Mouse (Mus musculus): ENCODE data around the gene Trir. TPM values are rescaled to one million over a fixed set of nuclear protein-coding genes. Genes with fewer than 3 reads are reported as not detected.
A peak's percentile ranks its signal among the peaks of the same experiment; 100 is the strongest.

The Trir gene
- polyA plus RNA-seq, 1 experiment from 2014 or later: 191 TPM

DNA sequence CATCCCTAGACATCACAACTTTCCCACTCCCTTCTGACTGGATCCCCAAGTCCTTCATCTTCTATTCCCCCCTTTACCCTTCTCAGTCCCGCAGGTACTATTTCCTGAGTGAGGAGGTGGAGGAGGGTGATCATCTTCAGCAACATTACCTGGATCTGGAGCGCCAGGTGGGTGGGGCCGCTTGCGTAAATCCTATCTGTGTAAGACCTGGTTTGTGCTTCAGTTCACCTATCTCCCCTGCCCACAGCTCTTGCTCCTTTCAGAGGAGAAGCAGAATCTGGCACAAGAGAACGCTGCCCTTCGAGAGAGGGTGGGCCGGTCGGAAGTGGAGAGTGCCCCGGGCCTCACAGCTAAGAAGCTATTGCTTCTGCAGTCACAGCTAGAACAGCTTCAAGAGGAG lies 32.2 kb upstream of the Trir start:
- DNase-seq (ENCODE audit: low spot score): no peak

DNA sequence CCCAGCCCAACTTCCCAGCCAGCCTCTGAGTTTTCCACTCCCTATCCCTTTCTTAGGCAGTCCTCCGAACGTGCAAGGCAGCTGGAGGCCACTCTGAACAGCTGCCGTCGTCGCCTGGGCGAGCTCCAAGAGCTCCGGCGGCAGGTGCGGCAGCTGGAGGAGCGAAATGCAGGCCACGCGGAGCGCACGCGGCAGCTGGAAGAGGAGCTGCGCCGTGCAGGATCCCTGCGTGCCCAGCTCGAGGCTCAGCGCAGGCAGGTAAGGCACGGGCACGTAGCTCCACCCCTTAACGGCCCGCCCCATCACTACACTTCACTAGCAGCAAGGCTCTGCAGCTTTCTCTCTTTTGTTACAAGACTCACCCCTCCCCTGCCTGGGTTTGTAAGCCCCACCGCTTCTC lies 30.9 kb upstream of the Trir start:
- DNase-seq (ENCODE audit: low spot score): peak; percentile 41

GRCm38 (mm10) chr8:84996978-84997377 lies 29.6 kb upstream of the Trir start:
- no peak for DNase-seq (ENCODE audit: low spot score)

DNA sequence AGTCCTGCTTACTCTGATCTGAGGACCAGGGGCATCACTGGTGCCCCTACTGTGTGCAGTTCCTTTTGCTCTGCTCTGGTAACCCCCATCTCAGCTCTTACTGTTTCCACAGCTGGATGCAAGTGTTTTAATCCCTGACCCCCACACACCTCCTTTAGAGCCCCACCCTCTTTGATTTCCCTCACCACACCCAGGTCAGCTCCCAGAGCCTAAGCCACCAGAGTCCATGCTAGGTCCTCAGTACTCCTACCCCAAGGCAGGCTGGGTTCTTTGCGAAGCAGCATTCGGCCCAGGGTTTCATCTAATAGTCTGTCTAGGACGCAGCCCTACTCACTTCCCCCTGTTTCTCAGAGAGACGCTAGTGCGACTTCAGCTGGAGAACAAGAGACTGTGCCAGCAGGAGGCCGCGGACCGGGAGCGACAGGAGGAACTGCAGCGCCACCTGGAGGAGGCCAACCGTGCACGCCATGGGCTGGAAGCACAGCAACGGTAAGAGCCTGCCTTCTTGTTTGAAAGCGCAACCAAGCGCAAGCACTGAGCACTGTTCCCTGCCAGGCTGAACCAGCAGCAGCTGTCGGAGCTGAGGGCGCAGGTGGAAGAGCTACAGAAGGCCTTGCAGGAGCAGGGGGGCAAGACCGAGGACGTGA lies 28.9 kb upstream of the Trir start:
- DNase-seq (ENCODE audit: low spot score): peak; percentile 94

GRCm38 (mm10) chr8:85007686-85008085 lies 18.9 kb upstream of the Trir start:
- peak; percentile 47 for DNase-seq (ENCODE audit: low spot score)

GRCm38 (mm10) chr8:85011242-85011641 lies 15.4 kb upstream of the Trir start:
- DNase-seq (ENCODE audit: low spot score): no peak

DNA sequence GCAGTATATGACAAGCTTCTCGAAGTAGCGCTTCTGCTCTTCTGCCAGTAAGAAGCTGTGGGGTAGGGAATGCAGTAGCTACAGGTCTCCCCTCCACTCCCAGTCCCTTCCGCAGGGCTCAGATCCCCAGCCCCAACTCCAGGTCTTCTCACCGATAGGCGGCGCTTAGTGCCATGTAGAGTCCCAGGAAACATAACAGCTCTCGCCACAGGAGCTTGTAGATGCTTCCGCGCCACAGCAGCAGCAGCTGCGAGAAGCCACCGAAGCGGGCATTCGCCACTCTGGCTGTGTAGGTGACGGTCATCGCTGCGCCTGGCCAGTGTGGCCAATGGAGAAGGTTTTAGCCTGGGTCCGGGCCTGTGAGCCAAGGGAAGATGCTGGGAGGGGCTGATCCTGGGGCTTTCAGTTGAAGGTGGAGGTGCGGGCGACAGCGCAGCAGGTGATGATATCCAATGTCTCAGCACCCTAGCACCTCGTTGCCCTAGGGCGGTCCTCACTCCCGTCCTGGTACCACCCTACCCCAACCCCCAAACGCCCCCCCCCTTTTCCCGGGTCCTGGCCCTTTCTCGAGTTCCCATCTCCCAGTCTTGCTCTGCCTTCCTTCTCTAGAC lies 13.3 kb upstream of the Trir start:
- DNase-seq (ENCODE audit: low spot score): peak; percentile 87

- no peak for DNase-seq (ENCODE audit: low spot score)
Measured at GRCm38 (mm10) chr8:85014431-85014830, 12.2 kb upstream of the Trir start, which contains the start of gene Best2. Best2 (minus strand) TSS chr8:85014531.

GRCm38 (mm10) chr8:85016724-85017123 lies 9.9 kb upstream of the Trir start:
- no peak for DNase-seq (ENCODE audit: low spot score)

GRCm38 (mm10) chr8:85017209-85017608 lies 9.4 kb upstream of the Trir start:
- no peak for DNase-seq (ENCODE audit: low spot score)

DNA sequence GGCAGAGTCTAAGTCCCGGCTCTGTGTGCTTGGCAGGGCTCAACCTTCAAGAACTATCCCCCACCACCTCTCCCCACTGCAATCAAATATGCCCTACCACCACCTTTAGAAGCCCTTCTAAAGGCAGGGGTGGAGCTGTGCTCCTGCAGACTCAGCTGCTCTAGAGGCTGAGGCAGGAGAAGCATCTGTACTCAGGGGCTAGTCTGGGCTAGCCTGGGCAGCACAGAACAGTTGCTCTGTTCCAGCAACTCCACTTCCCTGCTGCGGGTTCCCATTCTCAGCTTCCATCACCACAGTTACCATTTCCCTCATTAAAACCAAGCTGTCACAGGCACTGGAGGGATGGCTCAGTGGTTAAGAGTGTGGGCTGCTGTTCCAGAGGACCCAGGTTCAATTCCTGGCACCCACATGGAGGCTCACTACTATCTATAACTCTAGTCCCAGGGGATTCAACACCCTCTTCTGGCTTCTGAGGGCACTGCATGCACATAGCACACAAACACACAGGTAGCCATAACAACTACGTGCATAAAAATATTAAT lies 5.0 kb upstream of the Trir start:
- DNase-seq (ENCODE audit: low spot score): no peak

- DNase-seq (ENCODE audit: low spot score): no peak
Measured at GRCm38 (mm10) chr8:85023846-85024245, 2.8 kb upstream of the Trir start.

GRCm38 (mm10) chr8:85025098-85025932 lies 1.3 kb upstream of the Trir start, which contains the start of gene Asna1:
Asna1 (minus strand) TSS chr8:85025281.
- peak; percentile 94 for DNase-seq (ENCODE audit: low spot score)

- DNase-seq (ENCODE audit: low spot score): no peak
Measured at GRCm38 (mm10) chr8:85027516-85027855, 863 bp downstream of the Trir start.

- peak; percentile 47 for DNase-seq (ENCODE audit: low spot score)
Measured at GRCm38 (mm10) chr8:85027922-85028321, 1.3 kb downstream of the Trir start.

DNA sequence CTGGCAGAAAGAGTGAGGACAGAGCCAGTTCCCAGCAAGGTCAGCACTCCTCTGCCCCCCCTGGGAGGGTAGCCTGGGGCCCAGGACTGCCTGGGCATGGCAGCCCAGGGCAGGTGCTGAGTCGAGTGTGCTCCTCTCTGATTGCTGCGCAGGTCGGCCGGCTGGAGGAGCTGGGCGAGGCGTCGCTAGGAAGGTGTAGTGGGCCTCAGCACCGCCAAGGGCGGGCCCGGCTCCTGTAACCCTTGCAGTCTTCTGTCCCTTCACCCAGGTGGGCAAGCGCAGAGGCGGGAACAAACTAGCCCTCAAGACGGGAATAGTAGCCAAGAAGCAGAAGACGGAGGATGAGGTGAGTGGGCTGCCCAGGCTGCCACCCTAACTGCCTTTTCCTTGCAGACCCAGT lies 2.6 kb downstream of the Trir start:
- DNase-seq (ENCODE audit: low spot score): no peak

- DNase-seq (ENCODE audit: low spot score): no peak
Measured at GRCm38 (mm10) chr8:85032622-85033311, 6.1 kb downstream of the Trir start.

DNA sequence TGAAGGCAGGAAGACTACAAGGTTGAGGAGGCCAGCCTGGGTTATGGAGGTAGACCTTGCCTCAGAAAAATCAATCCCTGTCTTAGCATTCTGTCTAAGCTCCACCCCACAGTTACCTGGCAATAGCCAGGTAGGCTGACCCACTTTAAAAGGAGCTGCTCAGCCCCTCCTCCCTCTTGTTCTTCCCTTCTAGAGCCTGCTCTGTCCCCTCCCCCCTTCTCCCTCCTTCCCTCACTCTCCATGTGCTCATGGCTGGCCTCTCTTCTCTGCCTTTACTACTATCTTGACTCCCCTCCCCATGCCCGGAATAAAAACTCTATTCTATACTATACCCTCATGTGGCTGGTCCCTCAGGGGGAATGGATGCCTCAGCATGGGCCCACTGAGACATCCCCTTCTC lies 7.2 kb downstream of the Trir start:
- DNase-seq (ENCODE audit: low spot score): no peak

GRCm38 (mm10) chr8:85034764-85035163 lies 8.1 kb downstream of the Trir start:
- DNase-seq (ENCODE audit: low spot score): peak; percentile 92

DNA sequence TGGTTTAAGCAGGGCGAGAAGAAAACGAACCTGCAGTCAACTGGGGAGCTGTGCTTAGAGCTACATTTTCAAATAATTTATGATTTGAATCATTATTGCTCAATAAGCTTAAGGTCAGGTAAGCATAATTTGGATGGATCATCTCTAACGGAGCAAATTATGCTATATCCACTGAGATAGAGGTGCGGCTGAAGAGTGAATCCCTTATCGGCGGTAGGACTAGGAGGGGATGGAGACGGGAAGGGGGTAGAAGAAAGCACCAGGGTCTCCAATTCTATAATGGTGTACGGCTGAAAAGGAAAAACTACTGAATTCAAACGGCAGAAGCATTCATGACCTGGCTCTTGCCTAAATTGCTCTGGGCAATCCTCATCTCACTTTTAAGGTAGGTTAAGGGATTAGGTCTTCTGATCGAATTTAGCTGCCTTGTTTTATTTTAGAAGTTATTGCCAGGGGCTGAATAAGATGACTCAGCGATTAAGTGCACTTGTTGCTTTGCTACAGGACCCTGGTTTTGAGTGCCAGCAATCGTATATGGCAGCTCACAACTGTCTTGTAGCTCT lies 8.6 kb downstream of the Trir start:
- no peak for DNase-seq (ENCODE audit: low spot score)

GRCm38 (mm10) chr8:85035728-85036310 lies 9.2 kb downstream of the Trir start:
- peak; percentile 52 for DNase-seq (ENCODE audit: low spot score)
